ENCODE assay signal across 24 mouse cellular contexts in the genomic region with DNA sequence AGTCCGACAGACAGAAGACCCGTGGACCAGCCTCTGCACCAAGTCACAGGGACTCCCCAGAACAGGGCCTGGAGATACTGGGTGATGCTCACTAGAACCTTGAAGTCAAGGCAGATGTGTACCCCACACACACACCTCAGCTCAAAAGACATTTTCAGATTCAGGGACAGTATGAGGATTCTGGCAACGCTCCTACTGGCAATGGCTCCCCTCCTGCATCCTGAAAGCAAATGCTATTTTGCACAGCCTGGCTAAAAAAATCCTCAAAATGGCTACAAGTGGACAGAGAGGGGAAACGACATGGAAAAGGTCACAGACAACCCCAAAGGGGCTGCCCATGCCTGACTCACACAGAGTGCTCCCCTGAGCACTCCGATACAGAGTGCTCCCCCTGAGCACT. TPM values are rescaled to one million over a fixed set of nuclear protein-coding genes. Genes with fewer than 3 reads are reported as not detected.
"Had no signal": no experiment of that assay in that cellular context is flagged by ENCODE, and none has a peak within 500 bp of the region (broad histone marks: within the 10 kb centered on the region; RNA-seq: fewer than 3 reads in every experiment).

No protein-coding gene starts in this region.

- DNase-seq: gastrocnemius, postnatal 14 days; gastrocnemius, postnatal 36 days; heart, adult 11 months; heart, adult 2 months; heart, postnatal 14 days; heart, postnatal 36 days; kidney, adult 11 months; kidney, adult 2 months; kidney, adult 9 months; kidney, postnatal 14 days; kidney, postnatal 36 days; layer of hippocampus, postnatal 36 days had no signal

- H3K4me1 ChIP-seq: hindbrain, embryonic 15.5 days; liver, embryonic 12.5 days had no signal

- H3K4me3 ChIP-seq: heart, adult 2 months; heart, embryonic 13.5 days; heart, embryonic 15.5 days; hindbrain, embryonic 13.5 days; hindbrain, embryonic 15.5 days; kidney, embryonic 15.5 days; limb, embryonic 13.5 days; limb, embryonic 15.5 days; liver, embryonic 12.5 days had no signal

- H3K27me3 ChIP-seq: hindbrain, embryonic 15.5 days; kidney, embryonic 15.5 days; limb, embryonic 13.5 days; limb, embryonic 15.5 days had no signal

- H3K27ac ChIP-seq: heart, adult 2 months; heart, embryonic 13.5 days; heart, embryonic 15.5 days; hindbrain, embryonic 13.5 days; hindbrain, embryonic 15.5 days; hindbrain, postnatal 0 days; kidney, embryonic 15.5 days; kidney, postnatal 0 days; limb, embryonic 13.5 days; limb, embryonic 15.5 days; liver, embryonic 12.5 days; liver, embryonic 14.5 days had no signal

RNA-seq across cellular contexts. Expression of gene Dnm1, which starts 21.0 kb away (rescaled TPM):
- total RNA-seq: hematopoietic stem cell, adult 5-6 weeks had no signal
